8 mouse cellular contexts compared by ENCODE assay signal in genomic region chr2:117444671-117445070, GRCm38 (mm10).
DNase-seq lines count a peak whose midpoint lies in the region; ATAC-seq and TF ChIP-seq lines count a peak whose summit lies in the region.

No protein-coding gene starts in this region.

- peak; percentile 68 for TF ChIP-seq CTCF in lung, postnatal 0 days (IDR thresholded peaks at IDR 0.05)

- TF ChIP-seq EP300 in lung, postnatal 0 days (IDR thresholded peaks at IDR 0.05) = no peak

- H3K27me3 ChIP-seq in heart, embryonic 10.5 days (ENCODE audit: insufficient read depth, poor library complexity, severe bottlenecking) = no peaks in the 10 kb centered on the region
- H3K27me3 ChIP-seq in lung, postnatal 0 days (replicated peaks; ENCODE audit: insufficient read depth, low read length) = no peaks in the 10 kb centered on the region

- no peaks in the 10 kb centered on the region for H3K9me3 ChIP-seq in heart, embryonic 10.5 days
- no peaks in the 10 kb centered on the region for H3K9me3 ChIP-seq in lung, postnatal 0 days (ENCODE audit: low read length)

- no peak for ATAC-seq in lung, postnatal 0 days

- no peaks in the 10 kb centered on the region for H3K4me1 ChIP-seq in heart, embryonic 10.5 days
- no peaks in the 10 kb centered on the region for H3K4me1 ChIP-seq in lung, postnatal 0 days (ENCODE audit: insufficient read depth, low read depth, low read length)

- WGBS in heart, embryonic 10.5 days = 36% methylated on average over 5 of the region's 5 CpGs
- WGBS in lung, postnatal 0 days = 30% methylated on average over 5 of the region's 5 CpGs

- no peak overlapping the region for H3K27ac ChIP-seq in heart, embryonic 10.5 days
- no peak overlapping the region for H3K27ac ChIP-seq in lung, postnatal 0 days (ENCODE audit: low read length)

- no peak overlapping the region for H3K9ac ChIP-seq in lung, postnatal 0 days (replicated peaks; ENCODE audit: low read depth)

- peak; percentile 72 for DNase-seq in heart, adult 11 months
- DNase-seq in heart, embryonic 10.5 days (ENCODE audit: low spot score) = no peak
- DNase-seq in ovary, postnatal 36 days (ENCODE audit: low spot score) = peak; percentile 20
- DNase-seq in ovary, adult 18-20 months (ENCODE audit: low spot score) = no peak
- peak; percentile 8 for DNase-seq in c-Kit-positive CD71-positive TER-119-negative erythroid progenitor cells, embryonic 14.5 days (ENCODE audit: low read depth)
- DNase-seq in lung, postnatal 0 days (ENCODE audit: low spot score) = peak; percentile 56
- DNase-seq in thymus, postnatal 14 days = peak; percentile 84
- no peak for DNase-seq in right cerebral cortex, adult 2 months (ENCODE audit: low spot score in 2 of 2)

- no peaks in the 10 kb centered on the region for H3K36me3 ChIP-seq in heart, embryonic 10.5 days
- no peaks in the 10 kb centered on the region for H3K36me3 ChIP-seq in lung, postnatal 0 days (ENCODE audit: insufficient read depth, low read length)

- H3K4me2 ChIP-seq in lung, postnatal 0 days (replicated peaks; ENCODE audit: low read depth, low read length) = no peak overlapping the region

- H3K4me3 ChIP-seq in heart, embryonic 10.5 days = no peak overlapping the region
- H3K4me3 ChIP-seq in lung, postnatal 0 days (ENCODE audit: low read depth, low read length) = no peak overlapping the region

Comparison
In these comparisons a context has a peak if more than half of its experiments do, and no peak if none do; other contexts are left out.
1. DNase-seq: peak in heart, adult 11 months (single experiment), ovary, postnatal 36 days (single experiment), c-Kit-positive CD71-positive TER-119-negative erythroid progenitor cells, embryonic 14.5 days (single experiment), lung, postnatal 0 days (single experiment) and thymus, postnatal 14 days (single experiment); none in heart, embryonic 10.5 days (single experiment), ovary, adult 18-20 months (single experiment) and right cerebral cortex, adult 2 months (0 of 2).